Mouse (Mus musculus) midbrain, postnatal 0 days (tissue): ENCODE results near the gene Erbb4. TPM values are rescaled to one million over a fixed set of nuclear protein-coding genes. Genes with fewer than 3 reads are reported as not detected.

ENCODE experiments used
- ATAC-seq: fragments of 200-750 bp; cut with Nextera tagmentation; 2 replicates; pipeline ENCODE4 v1.8.0; 2017; ENCODE audit warnings: moderate number of reproducible peaks, mild to moderate bottlenecking, moderate TSS enrichment, moderate library complexity; ENCODE audit not compliant: low FRiP score
- DNase-seq: peaks from one replicate; pipeline ENCODE4 v3.0.0-alpha.2; 2015; ENCODE audit warnings: low spot score
- H3K27ac ChIP-seq: fragments of 300-500 bp; sonication (generic); 2 replicates; pipeline ENCODE4 v1.5.1; 2014; ENCODE audit warnings: low read depth, mild to moderate bottlenecking, low read length, mixed read lengths
- H3K27me3 ChIP-seq: fragments of 300-500 bp; sonication (generic); 2 replicates; pipeline ENCODE4 v1.6.1; 2014; ENCODE audit warnings: low read length, control low read depth, mixed read lengths; ENCODE audit not compliant: insufficient read depth
- H3K36me3 ChIP-seq: fragments of 300-500 bp; sonication (generic); 2 replicates; pipeline ENCODE4 v1.6.1; 2014; ENCODE audit warnings: low read length, control low read depth, mixed read lengths; ENCODE audit not compliant: insufficient read depth
- H3K4me1 ChIP-seq: fragments of 300-500 bp; sonication (generic); 2 replicates; pipeline ENCODE4 v1.6.1; 2014; ENCODE audit warnings: mild to moderate bottlenecking, control low read depth, antibody characterized with exemption, low read length, mixed read lengths; ENCODE audit not compliant: insufficient read depth
- H3K4me2 ChIP-seq: fragments of 300-500 bp; sonication (generic); 2 replicates; pipeline ENCODE4 v1.6.1; 2014; ENCODE audit warnings: low read depth, mild to moderate bottlenecking, low read length, mixed read lengths; ENCODE audit not compliant: poor library complexity, severe bottlenecking
- H3K4me3 ChIP-seq: fragments of 300-500 bp; sonication (generic); 2 replicates; pipeline ENCODE4 v1.5.1; 2014; ENCODE audit warnings: low read depth, mild to moderate bottlenecking, low read length, moderate library complexity
- H3K9ac ChIP-seq: fragments of 300-500 bp; sonication (generic); replicated peaks from 2 replicates; pipeline ENCODE4 v1.6.1; 2014; ENCODE audit warnings: mild to moderate bottlenecking, low read length, moderate library complexity, mixed read lengths; ENCODE audit not compliant: poor library complexity, severe bottlenecking
- H3K9me3 ChIP-seq: fragments of 300-500 bp; sonication (generic); 2 replicates; pipeline ENCODE4 v1.6.1; 2016; ENCODE audit warnings: low read length, control low read depth
- CTCF ChIP-seq: IDR thresholded peaks from 2 replicates; pipeline ENCODE4 v1.5.1; 2016; ENCODE audit warnings: antibody characterized with exemption, mild to moderate bottlenecking
- WGBS: fragments of 180-500 bp; shearing (Covaris S2); extraction: QIAGEN DNeasy Blood & Tissue Kit; methylation state at CpG from one replicate; pipeline ENCODE4 v1.1.7; 2014; 5-methylcytosine and 5-hydroxymethylcytosine counted together
- polyA plus RNA-seq: library from polyadenylated mRNA; unstranded; fragments of >200 nt; fragmentation: Nextera tagmentation; extraction: Ambion mirVana; gene quantifications from 2 replicates; pipeline ENCODE4 v1.2.1, GENCODE M21; 2015
- total RNA-seq: library from RNA; depleted of rRNA; stranded (reverse); fragments of >200 nt; gene quantifications from 2 replicates; pipeline ENCODE4 v1.2.3, GENCODE M21; 2014

The Erbb4 gene
- total and polyA plus RNA-seq, 2 experiments from 2014 or later, result 7.8 to 33.5 TPM

- WGBS, result under 1% methylated on average over 13 of the region's 13 CpGs
- H3K27ac ChIP-seq, result peak overlapping the region; percentile 59
- H3K27me3 ChIP-seq, result no peaks in the 10 kb centered on the region
- H3K4me1 ChIP-seq, result no peaks in the 10 kb centered on the region; the same call in 1 of the 2 replicates
- H3K9ac ChIP-seq, result peak overlapping the region; percentile 52; the same call in 1 of the 2 replicates
- ATAC-seq, result no peak
- H3K36me3 ChIP-seq, result no peaks in the 10 kb centered on the region
- TF ChIP-seq CTCF, result no peak
- H3K4me2 ChIP-seq, result peak overlapping the region; percentile 97
- H3K4me3 ChIP-seq, result peak overlapping the region; percentile 84
- DNase-seq, result peak; percentile 69
- H3K9me3 ChIP-seq, result no peaks in the 10 kb centered on the region
Observed at GRCm38 (mm10) chr1:69105096-69105492, 2.8 kb downstream of the Erbb4 start.

- H3K9me3 ChIP-seq, result no peaks in the 10 kb centered on the region
- ATAC-seq (no peak), DNase-seq (no peak)
- H3K27me3 ChIP-seq, result no peaks in the 10 kb centered on the region
- peak overlapping the region; percentile 39 for H3K4me2 ChIP-seq
- peak overlapping the region; percentile 24; the same call in 1 of the 2 replicates for H3K9ac ChIP-seq
- H3K4me1 ChIP-seq, result no peaks in the 10 kb centered on the region; the same call in 1 of the 2 replicates
- H3K36me3 ChIP-seq, result no peaks in the 10 kb centered on the region
- no peak overlapping the region for H3K27ac ChIP-seq
- 25% methylated on average over 6 of the region's 6 CpGs for WGBS
- H3K4me3 ChIP-seq, result peak overlapping the region; percentile 3; the same call in 1 of the 2 replicates
- no peak for TF ChIP-seq CTCF
Observed at GRCm38 (mm10) chr1:69103211-69103706, 4.6 kb downstream of the Erbb4 start.

- ATAC-seq (no peak), DNase-seq (no peak)
- Histone ChIP-seq H3K4me2 (no peak overlapping the region), H3K36me3 (no peaks in the 10 kb centered on the region), H3K27me3 (no peaks in the 10 kb centered on the region), H3K27ac (no peak overlapping the region), H3K4me1 (no peaks in the 10 kb centered on the region; the same call in 1 of the 2 replicates), H3K4me3 (no peak overlapping the region), H3K9me3 (no peaks in the 10 kb centered on the region), H3K9ac (no peak overlapping the region)
- TF ChIP-seq CTCF, result peak; percentile 42
- 82% methylated on average over 2 of the region's 2 CpGs for WGBS
Observed at GRCm38 (mm10) chr1:69101670-69102069, 6.2 kb downstream of the Erbb4 start.

- 34% methylated on average over 3 of the region's 3 CpGs for WGBS
- no peak for TF ChIP-seq CTCF
Observed at GRCm38 (mm10) chr1:69093052-69093451, 14.8 kb downstream of the Erbb4 start.

GRCm38 (mm10) chr1:69089331-69089730 lies 18.5 kb downstream of the Erbb4 start:
- no peak overlapping the region for H3K4me3 ChIP-seq
- TF ChIP-seq CTCF, result peak; percentile 55
- H3K36me3 ChIP-seq, result no peaks in the 10 kb centered on the region
- DNase-seq (peak; percentile 36), ATAC-seq (no peak)
- 89% methylated on average over 1 of the region's 1 CpGs for WGBS
- no peak overlapping the region for H3K9ac ChIP-seq
- no peaks in the 10 kb centered on the region for H3K9me3 ChIP-seq
- H3K4me1 ChIP-seq, result no peaks in the 10 kb centered on the region
- no peak overlapping the region for H3K27ac ChIP-seq
- H3K4me2 ChIP-seq, result no peak overlapping the region
- no peaks in the 10 kb centered on the region for H3K27me3 ChIP-seq

More at GRCm38 (mm10) chr1:69093052-69093451, 14.8 kb downstream of the Erbb4 start:
- Histone ChIP-seq H3K4me1 (no peaks in the 10 kb centered on the region), H3K27ac (no peak overlapping the region), H3K9me3 (no peaks in the 10 kb centered on the region), H3K9ac (no peak overlapping the region), H3K4me2 (no peak overlapping the region), H3K36me3 (no peaks in the 10 kb centered on the region), H3K27me3 (no peaks in the 10 kb centered on the region), H3K4me3 (no peak overlapping the region)
- no peak for DNase-seq
- no peak for ATAC-seq

- DNase-seq (no peak), ATAC-seq (no peak)
- Histone ChIP-seq H3K9me3 (no peaks in the 10 kb centered on the region), H3K9ac (no peak overlapping the region), H3K27me3 (no peaks in the 10 kb centered on the region), H3K4me1 (no peaks in the 10 kb centered on the region), H3K27ac (no peak overlapping the region), H3K4me2 (no peak overlapping the region), H3K4me3 (no peak overlapping the region), H3K36me3 (no peaks in the 10 kb centered on the region)
- TF ChIP-seq CTCF, result no peak
- WGBS, result 69% methylated on average over 6 of the region's 6 CpGs
Observed at GRCm38 (mm10) chr1:69085753-69086152, 22.1 kb downstream of the Erbb4 start.
